Mouse (Mus musculus): ENCODE data around the gene 4930426L09Rik. TPM values are rescaled to one million over a fixed set of nuclear protein-coding genes. Genes with fewer than 3 reads are reported as not detected.

Gene 4930426L09Rik
- polyA plus RNA-seq (2015; fragmentation: Nextera tagmentation; extraction: Ambion mirVana): 0.16 and 0.30 TPM in 2 replicates

DNA sequence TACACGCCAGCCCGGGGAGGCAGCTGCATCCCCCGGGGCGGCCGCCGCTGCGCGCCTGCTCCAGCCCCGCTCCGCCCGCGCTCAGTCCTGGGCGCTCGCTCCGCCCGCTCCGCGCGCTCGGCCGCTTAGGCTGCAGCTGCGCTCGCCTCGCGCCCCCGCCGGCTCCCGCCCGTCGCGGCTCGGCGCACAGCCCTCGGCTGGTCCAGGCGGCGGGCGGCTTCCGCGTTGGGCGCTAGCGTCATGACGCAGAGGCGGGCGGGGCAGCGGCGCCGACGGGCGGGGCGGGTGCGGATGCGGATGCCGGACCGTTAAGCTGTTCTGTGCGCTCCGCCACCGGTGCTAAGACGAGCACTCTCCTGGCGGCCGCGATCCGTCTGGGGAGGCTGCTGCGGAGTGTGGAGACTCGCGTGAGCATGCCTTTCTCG is at the start of gene 4930426L09Rik, which contains the start of gene Pip4k2a:
Gene 4930426L09Rik, plus strand, starts transcription at position 290 of the 425 bp plus-strand sequence.
Gene Pip4k2a, minus strand, starts transcription at position 73 of the 425 bp plus-strand sequence.
- WGBS: 0% methylated on average over 65 of the region's 66 CpGs
- no peaks in the 10 kb centered on the region for H3K27me3 ChIP-seq
- peak within 1 kb of the TSS; percentile 94 for H3K4me2 ChIP-seq
- no peaks in the 10 kb centered on the region for H3K36me3 ChIP-seq
- H3K4me3 ChIP-seq: peak within 1 kb of the TSS; percentile 82
- peak; percentile 97 for ATAC-seq (replicated peaks; ENCODE audit: insufficient number of reproducible peaks, insufficient read depth, low FRiP score, low read depth)
- peak within 1 kb of the TSS; percentile 94 for H3K27ac ChIP-seq
- H3K9ac ChIP-seq: peak within 1 kb of the TSS; percentile 80
- no peaks in the 10 kb centered on the region for H3K9me3 ChIP-seq (replicated peaks)
- peaks cover 14% of the 10 kb centered on the region for H3K4me1 ChIP-seq (replicated peaks)

DNA sequence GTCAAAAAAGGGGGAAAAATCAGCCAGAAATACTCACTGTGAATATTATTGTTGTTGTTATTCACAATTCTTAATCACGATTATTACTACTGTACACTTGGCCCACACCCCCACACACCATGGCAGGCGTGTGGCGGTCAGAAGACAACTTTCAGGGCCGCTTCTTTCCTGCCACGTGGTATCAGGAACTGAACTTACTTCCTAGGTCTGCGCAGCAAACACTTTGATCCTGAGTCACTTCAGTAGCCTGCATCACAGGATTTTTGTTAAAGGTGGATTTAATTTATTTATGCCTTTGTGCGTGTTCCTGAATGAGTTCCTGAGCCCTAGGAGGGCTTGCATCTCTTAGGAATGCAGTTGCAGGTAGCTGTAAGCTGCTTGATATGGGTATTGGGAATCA is 49.4 kb upstream of the 4930426L09Rik start:
- Histone ChIP-seq H3K27me3 (no peaks in the 10 kb centered on the region), H3K36me3 (no peaks in the 10 kb centered on the region), H3K27ac (no peak overlapping the region), H3K9me3 (replicated peaks) (no peaks in the 10 kb centered on the region), H3K9ac (no peak overlapping the region), H3K4me2 (no peak overlapping the region), H3K4me1 (replicated peaks) (peaks cover 27% of the 10 kb centered on the region), H3K4me3 (no peak overlapping the region)
- WGBS: 75% methylated on average over 7 of the region's 7 CpGs
- no peak for ATAC-seq (replicated peaks; ENCODE audit: insufficient number of reproducible peaks, insufficient read depth, low FRiP score, low read depth)

GRCm38 (mm10) chr2:18950758-18951157 is 47.4 kb upstream of the 4930426L09Rik start:
- Histone ChIP-seq H3K4me3 (no peak overlapping the region), H3K9ac (no peak overlapping the region), H3K36me3 (no peaks in the 10 kb centered on the region), H3K4me2 (no peak overlapping the region), H3K4me1 (replicated peaks) (peaks cover 31% of the 10 kb centered on the region), H3K27ac (no peak overlapping the region), H3K27me3 (no peaks in the 10 kb centered on the region), H3K9me3 (replicated peaks) (no peaks in the 10 kb centered on the region)
- no peak for ATAC-seq (replicated peaks; ENCODE audit: insufficient number of reproducible peaks, insufficient read depth, low FRiP score, low read depth)
- WGBS: 83% methylated on average over 2 of the region's 2 CpGs

DNA sequence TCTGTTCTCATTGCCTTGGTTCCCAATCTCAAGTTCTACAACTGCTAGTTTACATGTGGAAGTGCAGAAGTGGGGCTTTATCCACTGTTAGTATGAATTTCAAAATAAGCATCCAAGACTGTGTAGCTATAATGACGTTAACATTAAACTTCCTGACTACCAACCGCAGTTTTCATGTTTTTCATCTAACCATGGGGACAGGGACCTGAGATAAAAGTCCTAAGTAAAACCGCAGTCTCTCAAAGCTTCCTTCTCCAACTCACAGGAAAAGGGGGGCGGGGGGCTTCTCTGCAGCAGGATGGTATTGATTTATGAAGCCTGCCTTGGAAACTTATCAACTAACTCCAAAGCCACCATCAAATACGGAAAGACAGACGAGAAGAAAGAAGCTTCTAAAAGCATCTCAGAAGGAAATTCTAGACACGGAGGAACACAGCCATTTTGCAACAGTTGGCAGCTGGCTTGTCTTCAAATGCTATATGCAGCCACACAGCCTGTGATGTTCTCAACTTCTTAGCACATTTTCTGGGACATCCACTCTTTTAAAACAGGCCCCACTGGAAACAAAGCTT is 46.0 kb upstream of the 4930426L09Rik start:
- 42% methylated on average over 7 of the region's 7 CpGs for WGBS
- Histone ChIP-seq H3K9ac (no peak overlapping the region), H3K4me3 (no peak overlapping the region), H3K27me3 (no peaks in the 10 kb centered on the region), H3K9me3 (replicated peaks) (no peaks in the 10 kb centered on the region), H3K4me2 (no peak overlapping the region), H3K4me1 (replicated peaks) (peaks cover 36% of the 10 kb centered on the region), H3K27ac (peak overlapping the region; percentile 11; the same call in 1 of the 2 replicates), H3K36me3 (no peaks in the 10 kb centered on the region)
- ATAC-seq (replicated peaks; ENCODE audit: insufficient number of reproducible peaks, insufficient read depth, low FRiP score, low read depth): no peak

GRCm38 (mm10) chr2:18954422-18954821 is 43.7 kb upstream of the 4930426L09Rik start:
- no peaks in the 10 kb centered on the region for H3K9me3 ChIP-seq (replicated peaks)
- no peak overlapping the region for H3K4me3 ChIP-seq
- H3K27me3 ChIP-seq: no peaks in the 10 kb centered on the region
- no peak overlapping the region for H3K4me2 ChIP-seq
- no peak overlapping the region for H3K27ac ChIP-seq
- no peak overlapping the region for H3K9ac ChIP-seq
- H3K36me3 ChIP-seq: no peaks in the 10 kb centered on the region
- no peak for ATAC-seq (replicated peaks; ENCODE audit: insufficient number of reproducible peaks, insufficient read depth, low FRiP score, low read depth)
- 72% methylated on average over 4 of the region's 4 CpGs for WGBS
- H3K4me1 ChIP-seq (replicated peaks): peaks cover 40% of the 10 kb centered on the region

DNA sequence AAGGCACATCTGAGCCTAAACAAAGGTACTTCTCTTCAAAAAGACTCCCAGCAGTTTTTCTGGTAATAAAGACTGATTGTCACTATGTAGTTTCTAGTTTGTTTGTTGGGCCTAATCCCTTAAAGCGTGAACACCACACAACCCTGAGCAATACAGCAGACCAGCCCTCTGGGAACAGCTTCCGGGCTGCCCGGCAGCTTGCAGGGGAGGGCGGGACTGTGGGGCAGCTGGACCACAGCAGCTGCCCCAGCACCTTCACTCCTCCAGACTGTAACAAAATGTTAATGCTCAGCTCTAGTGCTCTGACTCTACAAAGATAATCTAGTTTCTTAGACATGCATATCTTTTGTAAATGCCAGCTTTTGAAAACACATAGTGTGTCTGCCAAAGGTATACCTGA is 43.1 kb upstream of the 4930426L09Rik start:
- no peak overlapping the region for H3K4me2 ChIP-seq
- H3K4me3 ChIP-seq: no peak overlapping the region
- no peak for ATAC-seq (replicated peaks; ENCODE audit: insufficient number of reproducible peaks, insufficient read depth, low FRiP score, low read depth)
- H3K9me3 ChIP-seq (replicated peaks): no peaks in the 10 kb centered on the region
- peaks cover 40% of the 10 kb centered on the region for H3K4me1 ChIP-seq (replicated peaks)
- H3K27ac ChIP-seq: no peak overlapping the region
- 47% methylated on average over 4 of the region's 4 CpGs for WGBS
- no peaks in the 10 kb centered on the region for H3K27me3 ChIP-seq
- no peaks in the 10 kb centered on the region for H3K36me3 ChIP-seq
- no peak overlapping the region for H3K9ac ChIP-seq

- H3K4me3 ChIP-seq: no peak overlapping the region
- peaks cover 45% of the 10 kb centered on the region for H3K4me1 ChIP-seq (replicated peaks)
- H3K9me3 ChIP-seq (replicated peaks): no peaks in the 10 kb centered on the region
- H3K27me3 ChIP-seq: no peaks in the 10 kb centered on the region
- no peaks in the 10 kb centered on the region for H3K36me3 ChIP-seq
- 77% methylated on average over 13 of the region's 13 CpGs for WGBS
- no peak overlapping the region for H3K4me2 ChIP-seq
- H3K27ac ChIP-seq: peak overlapping the region; percentile 4; the same call in 1 of the 2 replicates
- no peak overlapping the region for H3K9ac ChIP-seq
- ATAC-seq (replicated peaks; ENCODE audit: insufficient number of reproducible peaks, insufficient read depth, low FRiP score, low read depth): no peak
Measured at GRCm38 (mm10) chr2:18955671-18956070, 42.5 kb upstream of the 4930426L09Rik start.

GRCm38 (mm10) chr2:18956424-18956823 is 41.7 kb upstream of the 4930426L09Rik start:
- 94% methylated on average over 3 of the region's 3 CpGs for WGBS
- Histone ChIP-seq H3K9me3 (replicated peaks) (no peaks in the 10 kb centered on the region), H3K4me2 (no peak overlapping the region), H3K4me3 (no peak overlapping the region), H3K4me1 (replicated peaks) (peaks cover 52% of the 10 kb centered on the region), H3K27me3 (no peaks in the 10 kb centered on the region), H3K36me3 (no peaks in the 10 kb centered on the region), H3K9ac (no peak overlapping the region), H3K27ac (no peak overlapping the region)
- no peak for ATAC-seq (replicated peaks; ENCODE audit: insufficient number of reproducible peaks, insufficient read depth, low FRiP score, low read depth)

- peak; percentile 28; the same call in 1 of the 2 replicates for ATAC-seq (replicated peaks; ENCODE audit: insufficient number of reproducible peaks, insufficient read depth, low FRiP score, low read depth)
- peaks cover 52% of the 10 kb centered on the region for H3K4me1 ChIP-seq (replicated peaks)
- WGBS: 23% methylated on average over 7 of the region's 7 CpGs
- H3K27ac ChIP-seq: peak overlapping the region; percentile 58
- no peaks in the 10 kb centered on the region for H3K27me3 ChIP-seq
- H3K9ac ChIP-seq: no peak overlapping the region
- no peak overlapping the region for H3K4me3 ChIP-seq
- H3K9me3 ChIP-seq (replicated peaks): no peaks in the 10 kb centered on the region
- peak overlapping the region; percentile 42 for H3K4me2 ChIP-seq
- H3K36me3 ChIP-seq: no peaks in the 10 kb centered on the region
Measured at GRCm38 (mm10) chr2:18956945-18957344, 41.2 kb upstream of the 4930426L09Rik start.

GRCm38 (mm10) chr2:18957459-18957858 is 40.7 kb upstream of the 4930426L09Rik start:
- H3K9ac ChIP-seq: no peak overlapping the region
- H3K9me3 ChIP-seq (replicated peaks): no peaks in the 10 kb centered on the region
- H3K27me3 ChIP-seq: no peaks in the 10 kb centered on the region
- 56% methylated on average over 7 of the region's 7 CpGs for WGBS
- peak overlapping the region; percentile 42 for H3K4me2 ChIP-seq
- no peaks in the 10 kb centered on the region for H3K36me3 ChIP-seq
- ATAC-seq (replicated peaks; ENCODE audit: insufficient number of reproducible peaks, insufficient read depth, low FRiP score, low read depth): no peak
- no peak overlapping the region for H3K4me3 ChIP-seq
- H3K27ac ChIP-seq: peak overlapping the region; percentile 58; the same call in 1 of the 2 replicates
- H3K4me1 ChIP-seq (replicated peaks): peaks cover 51% of the 10 kb centered on the region

GRCm38 (mm10) chr2:18958044-18958443 is 40.1 kb upstream of the 4930426L09Rik start:
- H3K4me1 ChIP-seq (replicated peaks): peaks cover 47% of the 10 kb centered on the region
- no peak for ATAC-seq (replicated peaks; ENCODE audit: insufficient number of reproducible peaks, insufficient read depth, low FRiP score, low read depth)
- 0 out of 2 replicates have a peak overlapping the region, but pooled peaks have one; percentile 38 for H3K27ac ChIP-seq
- H3K9me3 ChIP-seq (replicated peaks): no peaks in the 10 kb centered on the region
- no peaks in the 10 kb centered on the region for H3K36me3 ChIP-seq
- WGBS: 72% methylated on average over 9 of the region's 9 CpGs
- H3K27me3 ChIP-seq: no peaks in the 10 kb centered on the region
- H3K4me2 ChIP-seq: peak overlapping the region; percentile 42
- no peak overlapping the region for H3K4me3 ChIP-seq
- H3K9ac ChIP-seq: no peak overlapping the region

- peaks cover 45% of the 10 kb centered on the region for H3K4me1 ChIP-seq (replicated peaks)
- no peak for ATAC-seq (replicated peaks; ENCODE audit: insufficient number of reproducible peaks, insufficient read depth, low FRiP score, low read depth)
- no peak overlapping the region for H3K4me3 ChIP-seq
- H3K27ac ChIP-seq: no peak overlapping the region
- H3K36me3 ChIP-seq: no peaks in the 10 kb centered on the region
- H3K9me3 ChIP-seq (replicated peaks): no peaks in the 10 kb centered on the region
- H3K27me3 ChIP-seq: no peaks in the 10 kb centered on the region
- H3K4me2 ChIP-seq: no peak overlapping the region
- H3K9ac ChIP-seq: no peak overlapping the region
- WGBS: 81% methylated on average over 5 of the region's 5 CpGs
Measured at GRCm38 (mm10) chr2:18958501-18958900, 39.6 kb upstream of the 4930426L09Rik start.
